Mouse (Mus musculus): ENCODE data around the gene RPS10-NUDT3. TPM values are rescaled to one million over a fixed set of nuclear protein-coding genes. Genes with fewer than 3 reads are reported as not detected.

Gene RPS10-NUDT3
- polyA plus RNA-seq, 1 experiment from 2014 or later: not detected

DNA sequence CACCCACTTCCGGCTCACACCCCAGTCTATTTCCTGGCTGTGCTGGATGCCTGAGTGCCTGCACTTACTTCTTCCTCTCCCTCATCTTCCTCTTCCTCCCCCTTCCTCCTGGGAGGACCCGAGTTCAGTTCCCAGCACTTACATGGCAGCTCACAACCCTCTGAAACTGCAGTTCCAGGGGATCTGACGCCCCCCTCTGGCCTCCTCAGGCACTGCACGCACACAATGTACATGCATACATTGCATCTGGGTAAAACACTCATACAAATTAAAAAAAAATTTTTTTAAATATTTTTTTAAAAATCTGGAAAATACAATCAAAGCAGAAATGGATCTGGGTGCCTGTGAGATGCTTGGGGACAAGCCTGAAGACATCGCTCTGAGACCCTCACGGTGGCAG, 36.7 kb upstream of the RPS10-NUDT3 start:
- ATAC-seq: no peak
- WGBS (ENCODE audit: insufficient replicate concordance): 78% methylated on average over 6 of the region's 6 CpGs

DNA sequence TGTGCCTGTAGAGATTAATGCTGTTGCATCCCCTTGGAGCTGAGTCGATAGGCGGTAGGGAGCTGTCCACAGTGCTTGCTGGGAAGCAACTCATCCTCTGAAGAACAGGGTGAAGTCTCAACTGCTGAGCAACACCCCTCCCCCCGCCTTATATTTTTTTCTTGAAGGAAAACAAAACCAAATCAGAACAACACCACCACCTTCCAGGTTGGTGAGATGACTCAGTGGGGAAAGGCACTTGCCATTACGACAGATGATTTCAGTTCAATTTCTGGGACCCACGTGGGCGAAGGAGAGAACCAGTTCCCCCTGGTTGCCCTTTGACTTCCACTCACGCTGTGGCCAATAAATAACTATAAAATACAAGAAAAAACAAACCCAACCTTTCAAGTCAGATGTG, 23.7 kb upstream of the RPS10-NUDT3 start:
- no peak overlapping the region for H3K4me2 ChIP-seq (ENCODE audit: low read depth, low read length)
- H3K4me3 ChIP-seq (ENCODE audit: low read depth, low read length): no peak overlapping the region
- whole genome bisulfite sequencing (ENCODE audit: insufficient replicate concordance): 73% methylated on average over 7 of the region's 7 CpGs
- no peak for ATAC-seq
- H3K9me3 ChIP-seq (ENCODE audit: low read length): no peaks in the 10 kb centered on the region
- H3K27ac ChIP-seq (ENCODE audit: low read depth): no peak overlapping the region
- H3K9ac ChIP-seq (replicated peaks): no peak overlapping the region
- DNase-seq: no peak
- peaks cover 7% of the 10 kb centered on the region for H3K4me1 ChIP-seq (ENCODE audit: insufficient read depth)
- H3K36me3 ChIP-seq (replicated peaks; ENCODE audit: insufficient read depth, low read length): no peaks in the 10 kb centered on the region
- no peak for TF ChIP-seq CTCF (IDR thresholded peaks at IDR 0.05; ENCODE audit: low read depth)
- no peak for TF ChIP-seq EP300 (IDR thresholded peaks at IDR 0.05; ENCODE audit: low read depth)
- H3K27me3 ChIP-seq (ENCODE audit: insufficient read depth, low read length): peaks cover 29% of the 10 kb centered on the region

More for the DNA sequence above, 36.7 kb upstream of the RPS10-NUDT3 start:
- no peaks in the 10 kb centered on the region for H3K27me3 ChIP-seq (ENCODE audit: insufficient read depth, low read length)
- H3K4me3 ChIP-seq (ENCODE audit: low read depth, low read length): no peak overlapping the region
- TF ChIP-seq EP300 (IDR thresholded peaks at IDR 0.05; ENCODE audit: low read depth) (no peak), CTCF (IDR thresholded peaks at IDR 0.05; ENCODE audit: low read depth) (no peak)
- no peak overlapping the region for H3K27ac ChIP-seq (ENCODE audit: low read depth)
- no peaks in the 10 kb centered on the region for H3K4me1 ChIP-seq (ENCODE audit: insufficient read depth)
- no peak overlapping the region for H3K9ac ChIP-seq (replicated peaks)
- H3K36me3 ChIP-seq (replicated peaks; ENCODE audit: insufficient read depth, low read length): no peaks in the 10 kb centered on the region
- H3K4me2 ChIP-seq (ENCODE audit: low read depth, low read length): no peak overlapping the region
- no peaks in the 10 kb centered on the region for H3K9me3 ChIP-seq (ENCODE audit: low read length)
- DNase-seq: no peak

DNA sequence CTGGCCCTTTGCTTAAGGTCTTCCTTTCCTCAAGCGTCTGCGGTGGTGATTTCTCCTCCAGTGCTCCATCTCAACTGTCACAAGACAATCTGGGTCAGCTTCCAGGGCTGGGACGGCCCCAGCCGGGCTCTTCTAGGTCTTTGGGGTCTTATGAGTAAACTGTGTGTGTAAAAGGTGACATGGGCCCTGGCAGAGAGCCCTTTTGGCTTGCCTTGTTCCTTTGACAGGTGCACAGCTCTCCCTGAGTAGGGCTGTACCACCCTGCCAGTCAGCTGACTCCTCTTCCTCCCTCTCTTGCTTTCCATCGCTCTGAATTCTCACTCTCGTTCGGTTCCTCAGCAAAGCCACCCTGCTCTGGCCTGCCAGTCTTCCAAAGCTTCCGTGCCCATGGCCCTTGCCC, 22.1 kb upstream of the RPS10-NUDT3 start:
- no peak for ATAC-seq
- H3K9ac ChIP-seq (replicated peaks): no peak overlapping the region
- 47% methylated on average over 8 of the region's 8 CpGs for WGBS (ENCODE audit: insufficient replicate concordance)

DNA sequence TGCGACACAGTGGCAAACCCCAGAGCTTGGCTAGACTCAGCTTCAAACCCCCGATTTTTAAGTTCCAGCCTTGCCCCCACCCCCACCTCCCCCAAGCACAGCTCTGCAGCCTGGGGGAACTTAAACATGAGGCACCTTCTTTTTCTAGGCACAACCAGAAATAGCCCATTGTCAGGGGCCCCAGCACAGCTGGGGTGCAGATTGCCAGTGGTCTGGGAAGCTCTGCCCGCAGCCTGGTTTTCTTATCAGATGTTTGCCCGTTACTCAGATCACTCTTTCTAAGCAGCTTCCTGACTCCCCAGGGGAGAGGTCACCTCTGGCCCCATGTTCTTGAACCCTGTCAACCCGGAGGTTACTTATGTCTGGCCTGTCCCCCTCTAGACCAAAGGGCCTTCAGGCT, 21.4 kb upstream of the RPS10-NUDT3 start:
- Histone ChIP-seq H3K9ac (replicated peaks) (no peak overlapping the region), H3K9me3 (ENCODE audit: low read length) (no peaks in the 10 kb centered on the region), H3K4me2 (ENCODE audit: low read depth, low read length) (no peak overlapping the region), H3K4me3 (ENCODE audit: low read depth, low read length) (no peak overlapping the region), H3K4me1 (ENCODE audit: insufficient read depth) (peaks cover 7% of the 10 kb centered on the region), H3K27ac (ENCODE audit: low read depth) (no peak overlapping the region), H3K36me3 (replicated peaks; ENCODE audit: insufficient read depth, low read length) (no peaks in the 10 kb centered on the region), H3K27me3 (ENCODE audit: insufficient read depth, low read length) (peaks cover 31% of the 10 kb centered on the region)
- ATAC-seq (no peak), DNase-seq (no peak)
- no peak for TF ChIP-seq CTCF (IDR thresholded peaks at IDR 0.05; ENCODE audit: low read depth)
- TF ChIP-seq EP300 (IDR thresholded peaks at IDR 0.05; ENCODE audit: low read depth): no peak
- WGBS (ENCODE audit: insufficient replicate concordance): 6% methylated on average over 5 of the region's 5 CpGs

More for the DNA sequence above, 22.1 kb upstream of the RPS10-NUDT3 start:
- Histone ChIP-seq H3K4me1 (ENCODE audit: insufficient read depth) (peaks cover 7% of the 10 kb centered on the region), H3K36me3 (replicated peaks; ENCODE audit: insufficient read depth, low read length) (no peaks in the 10 kb centered on the region), H3K4me2 (ENCODE audit: low read depth, low read length) (no peak overlapping the region), H3K4me3 (ENCODE audit: low read depth, low read length) (no peak overlapping the region), H3K27ac (ENCODE audit: low read depth) (no peak overlapping the region), H3K9me3 (ENCODE audit: low read length) (no peaks in the 10 kb centered on the region), H3K27me3 (ENCODE audit: insufficient read depth, low read length) (peaks cover 31% of the 10 kb centered on the region)
- no peak for DNase-seq
- no peak for TF ChIP-seq CTCF (IDR thresholded peaks at IDR 0.05; ENCODE audit: low read depth)
- TF ChIP-seq EP300 (IDR thresholded peaks at IDR 0.05; ENCODE audit: low read depth): no peak

DNA sequence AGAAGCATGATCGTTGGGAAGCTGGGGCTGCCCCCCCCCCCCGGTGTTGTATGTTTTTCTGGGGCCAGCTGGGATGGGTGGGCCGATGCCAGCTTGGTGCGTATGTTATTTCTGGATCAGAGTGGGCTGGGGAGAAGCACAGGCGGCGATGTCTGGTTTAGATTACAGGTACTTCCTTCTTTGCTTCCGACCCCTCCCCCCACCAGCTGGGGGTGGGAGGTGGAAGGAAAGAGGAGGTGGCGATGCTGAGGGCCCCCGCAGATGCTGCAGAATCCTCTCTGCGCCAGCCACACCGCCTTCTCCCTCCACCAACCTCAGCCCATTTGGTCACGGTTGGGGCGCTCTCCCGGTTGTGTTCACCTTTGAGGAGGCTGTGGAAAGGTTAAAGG, 21.0 kb upstream of the RPS10-NUDT3 start:
- WGBS (ENCODE audit: insufficient replicate concordance): 3% methylated on average over 12 of the region's 14 CpGs
- Histone ChIP-seq H3K9ac (replicated peaks) (no peak overlapping the region), H3K9me3 (ENCODE audit: low read length) (no peaks in the 10 kb centered on the region), H3K4me3 (ENCODE audit: low read depth, low read length) (peak overlapping the region; percentile 41; the same call in 1 of the 2 replicates), H3K4me1 (ENCODE audit: insufficient read depth) (peaks cover 7% of the 10 kb centered on the region), H3K36me3 (replicated peaks; ENCODE audit: insufficient read depth, low read length) (no peaks in the 10 kb centered on the region), H3K27me3 (ENCODE audit: insufficient read depth, low read length) (peaks cover 31% of the 10 kb centered on the region), H3K27ac (ENCODE audit: low read depth) (no peak overlapping the region), H3K4me2 (ENCODE audit: low read depth, low read length) (peak overlapping the region; percentile 64)
- DNase-seq: no peak
- TF ChIP-seq EP300 (IDR thresholded peaks at IDR 0.05; ENCODE audit: low read depth) (no peak), CTCF (IDR thresholded peaks at IDR 0.05; ENCODE audit: low read depth) (no peak)
- no peak for ATAC-seq

DNA sequence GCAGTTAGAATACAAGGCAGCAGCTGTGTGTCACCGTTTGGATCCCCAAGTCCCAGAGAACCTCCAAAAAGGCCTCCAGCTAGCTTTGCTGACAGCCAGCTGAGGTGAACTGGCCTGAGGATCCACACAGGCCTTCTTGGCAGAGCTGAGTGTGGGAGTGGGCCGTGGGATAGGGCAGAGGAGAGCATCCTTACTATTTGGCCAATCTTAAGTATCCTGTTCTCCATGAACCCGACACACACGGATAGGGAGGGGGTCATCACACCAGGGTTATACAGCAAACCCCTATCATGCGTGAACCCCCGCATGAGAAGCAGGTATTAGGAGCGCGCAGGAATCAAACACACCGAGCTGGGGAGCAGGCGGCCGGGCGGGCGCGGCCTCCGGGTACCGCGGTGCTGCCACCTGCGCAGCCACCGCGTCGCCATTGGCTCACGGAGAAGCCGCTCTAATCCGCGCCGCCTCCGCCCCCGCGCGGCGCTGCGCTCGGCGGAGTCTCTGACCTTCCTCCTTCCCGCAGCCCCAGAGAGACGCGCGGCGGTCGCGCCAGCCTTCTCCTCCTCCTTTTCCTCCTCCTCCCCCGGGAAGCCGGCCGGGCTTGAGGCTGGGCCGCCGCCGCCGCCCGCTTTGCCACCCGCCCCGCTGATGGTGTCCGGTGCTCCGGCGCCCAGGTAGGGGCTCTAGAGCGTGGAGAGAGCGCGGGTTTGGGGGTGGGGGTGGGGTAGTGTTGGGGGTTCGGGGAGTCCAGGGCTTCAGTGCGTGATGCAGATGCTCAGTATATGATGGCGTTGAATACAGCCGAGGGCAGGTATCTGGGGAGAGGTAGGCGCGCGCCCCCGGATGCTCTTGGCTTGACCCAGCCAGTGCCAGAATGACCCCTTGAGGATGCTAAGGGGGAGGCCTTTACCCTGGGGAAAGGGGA, 20.3 kb upstream of the RPS10-NUDT3 start, which contains the start of gene Pacsin1:
TSS of gene Pacsin1 (plus strand) at position 421 of the 922 bp plus-strand sequence.
- TF ChIP-seq EP300 (IDR thresholded peaks at IDR 0.05; ENCODE audit: low read depth): no peak
- no peak for TF ChIP-seq CTCF (IDR thresholded peaks at IDR 0.05; ENCODE audit: low read depth)
- peaks cover 31% of the 10 kb centered on the region for H3K27me3 ChIP-seq (ENCODE audit: insufficient read depth, low read length)
- DNase-seq: peak; percentile 37
- H3K36me3 ChIP-seq (replicated peaks; ENCODE audit: insufficient read depth, low read length): no peaks in the 10 kb centered on the region
- no peak within 1 kb of the TSS for H3K9ac ChIP-seq (replicated peaks)
- WGBS (ENCODE audit: insufficient replicate concordance): 3% methylated on average over 58 of the region's 65 CpGs
- H3K4me1 ChIP-seq (ENCODE audit: insufficient read depth): peaks cover 7% of the 10 kb centered on the region
- peak within 1 kb of the TSS; percentile 41 for H3K4me3 ChIP-seq (ENCODE audit: low read depth, low read length)
- peak within 1 kb of the TSS; percentile 64 for H3K4me2 ChIP-seq (ENCODE audit: low read depth, low read length)
- ATAC-seq: no peak
- no peak within 1 kb of the TSS for H3K27ac ChIP-seq (ENCODE audit: low read depth)
- H3K9me3 ChIP-seq (ENCODE audit: low read length): no peaks in the 10 kb centered on the region

Measured in liver, postnatal 0 days (tissue).